Mouse (Mus musculus) CD4-positive helper T cell, adult 2 months (primary cell): Measurements from ENCODE around the gene Oasl2.
"Not testable (repeated sequence)": the region's sequence is repeated elsewhere in the genome, so short reads cannot be mapped to it uniquely, and the experiment has no call there.

Source experiments
- DNase-seq: peaks from one replicate; pipeline ENCODE4 v3.0.0-alpha.2; 2012; ENCODE audit warnings: low read depth, missing footprints, low spot score

The Oasl2 gene

GRCm38 (mm10) chr5:114896688-114897373 is at the start of gene Oasl2:
TSS of gene Oasl2 (plus strand) at chr5:114896936.
- peak; percentile 80 for DNase-seq

- no peak for DNase-seq
These were observed 45.0 kb upstream of the Oasl2 start for GRCm38 (mm10) chr5:114851565-114852236.

GRCm38 (mm10) chr5:114853364-114853763 is 43.4 kb upstream of the Oasl2 start, which contains the start of gene 4930519G04Rik:
TSS of gene 4930519G04Rik (plus strand) at chr5:114853664.
- not testable (repeated sequence) for DNase-seq

GRCm38 (mm10) chr5:114858582-114858981 is 38.2 kb upstream of the Oasl2 start, which contains the start of gene Gm9936:
TSS of gene Gm9936 (minus strand) at chr5:114858682.
- DNase-seq = no peak

GRCm38 (mm10) chr5:114859253-114859652 is 37.5 kb upstream of the Oasl2 start:
- DNase-seq = peak; percentile 74

- no peak for DNase-seq
These were observed 35.0 kb upstream of the Oasl2 start for GRCm38 (mm10) chr5:114861730-114862129.

GRCm38 (mm10) chr5:114864813-114865212 is 31.9 kb upstream of the Oasl2 start:
- DNase-seq = peak; percentile 80

GRCm38 (mm10) chr5:114865279-114865678 is 31.5 kb upstream of the Oasl2 start:
- DNase-seq = no peak

- peak; percentile 37 for DNase-seq
These were observed 20.9 kb upstream of the Oasl2 start for GRCm38 (mm10) chr5:114875858-114876257.

- no peak for DNase-seq
These were observed 20.4 kb upstream of the Oasl2 start for GRCm38 (mm10) chr5:114876331-114876730.

GRCm38 (mm10) chr5:114877487-114877886 is 19.2 kb upstream of the Oasl2 start:
- DNase-seq = no peak

GRCm38 (mm10) chr5:114879399-114879798 is 17.3 kb upstream of the Oasl2 start:
- DNase-seq = no peak

- not testable (repeated sequence) for DNase-seq
These were observed 14.4 kb upstream of the Oasl2 start for GRCm38 (mm10) chr5:114882319-114882718.

- DNase-seq = no peak
These were observed 13.7 kb upstream of the Oasl2 start for GRCm38 (mm10) chr5:114883022-114883421.

- DNase-seq = no peak
These were observed 9.9 kb upstream of the Oasl2 start for GRCm38 (mm10) chr5:114886801-114887200.

- no peak for DNase-seq
These were observed 7.7 kb upstream of the Oasl2 start for GRCm38 (mm10) chr5:114888995-114889394.

GRCm38 (mm10) chr5:114895542-114895941 is 1.2 kb upstream of the Oasl2 start:
- DNase-seq = no peak

GRCm38 (mm10) chr5:114897374-114897793 is 648 bp downstream of the Oasl2 start:
- peak; percentile 86 for DNase-seq

- DNase-seq = no peak
These were observed 2.1 kb downstream of the Oasl2 start for GRCm38 (mm10) chr5:114898857-114899256.

GRCm38 (mm10) chr5:114902413-114902812 is 5.7 kb downstream of the Oasl2 start:
- peak; percentile 65 for DNase-seq

- no peak for DNase-seq
These were observed 12.0 kb downstream of the Oasl2 start for GRCm38 (mm10) chr5:114908598-114909305.

GRCm38 (mm10) chr5:114913686-114914085 is 16.9 kb downstream of the Oasl2 start:
- no peak for DNase-seq
